Mouse (Mus musculus): ENCODE measurements around the gene BC048671.

DNA sequence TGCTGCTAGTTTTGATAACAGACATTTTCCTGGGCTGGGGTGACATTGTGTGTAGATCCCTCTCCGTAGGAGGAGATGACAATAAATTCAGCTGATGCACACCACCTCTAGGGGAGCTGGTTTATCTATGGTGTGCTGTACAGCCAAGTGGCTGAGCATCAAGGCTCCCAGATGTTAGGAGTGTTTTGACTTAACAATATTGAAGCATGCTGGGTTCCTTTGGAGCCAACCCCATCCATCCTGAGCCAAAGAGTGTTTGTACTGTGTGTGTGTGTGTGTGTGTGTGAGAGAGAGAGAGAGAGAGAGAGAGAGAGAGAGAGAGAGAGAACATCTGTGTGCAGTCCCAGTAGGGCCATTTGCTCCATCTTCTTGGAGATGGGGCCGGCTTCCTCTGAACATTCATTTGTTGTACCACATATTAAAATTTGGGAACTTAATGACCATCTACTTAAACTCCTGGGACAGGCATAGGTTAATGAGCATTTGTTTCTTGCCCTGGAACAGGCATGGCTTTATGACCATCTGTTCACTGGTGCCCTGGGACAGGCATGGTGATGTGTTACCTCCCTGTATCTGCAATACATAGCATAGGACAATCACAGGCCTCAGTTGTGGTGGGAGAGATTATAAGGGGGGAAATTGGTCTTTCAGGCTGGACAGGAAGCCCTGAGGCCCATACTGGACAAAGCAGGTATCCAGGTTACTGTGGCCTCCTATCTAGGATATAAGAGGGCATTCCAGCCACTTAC is 16.7 kb downstream of the BC048671 start:
- TF ChIP-seq CTCF (IDR thresholded peaks at IDR 0.05; ENCODE audit: low read depth) (0 out of 2 replicates have a peak, but pooled peaks have one; percentile 10), EP300 (optimal IDR thresholded peaks at IDR 0.05) (no peak)
